Mouse (Mus musculus) c-Kit-positive CD71-negative TER-119-negative erythroid progenitor cells, embryonic 14.5 days (primary cell): ENCODE measurements at regions not wholly inside any gene's neighbourhood (a gene's known extent, or its start where the extent isn't known, plus 50 kb on each side); places are given as distances from the start of the nearest gene placed in this dataset.

Source experiments
- DNase-seq: peaks from one replicate; pipeline ENCODE4 v3.0.0-alpha.2; 2013; ENCODE audit warnings: low read depth

- no peak for DNase-seq
Observed at GRCm38 (mm10) chr13:37149066-37149781, 99.2 kb upstream of the F13a1 start.

- DNase-seq: no peak
Observed at GRCm38 (mm10) chr13:37148627-37149026, 98.6 kb upstream of the F13a1 start.

- DNase-seq: no peak
Observed at GRCm38 (mm10) chr13:37147790-37148189, 97.7 kb upstream of the F13a1 start.

GRCm38 (mm10) chr13:37142812-37143211, 92.8 kb upstream of the F13a1 start:
- no peak for DNase-seq

GRCm38 (mm10) chr13:37135115-37135514, 85.1 kb upstream of the F13a1 start:
- no peak for DNase-seq

- DNase-seq: no peak
Observed at GRCm38 (mm10) chr13:37134518-37134917, 84.5 kb upstream of the F13a1 start.

DNA sequence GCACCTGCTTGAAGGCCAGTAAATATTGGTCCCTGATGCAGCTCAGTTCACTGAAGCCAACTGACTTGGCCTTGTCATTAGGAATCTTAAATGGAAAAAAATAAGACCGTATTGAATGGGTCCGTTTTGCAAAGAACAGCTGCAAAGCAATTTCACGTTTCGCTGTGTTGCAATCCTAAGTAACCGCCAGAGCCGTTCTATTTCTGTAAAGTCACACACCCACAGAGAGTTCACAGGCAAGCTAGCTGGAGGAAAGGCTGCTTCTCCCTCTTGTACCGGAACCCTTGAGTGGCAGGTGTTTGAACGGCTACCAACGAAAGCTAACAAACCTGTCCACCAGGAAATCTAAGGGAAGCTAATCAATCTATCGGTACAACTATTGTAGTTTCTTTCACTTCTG, 80.6 kb upstream of the F13a1 start:
- DNase-seq: peak; percentile 35

DNA sequence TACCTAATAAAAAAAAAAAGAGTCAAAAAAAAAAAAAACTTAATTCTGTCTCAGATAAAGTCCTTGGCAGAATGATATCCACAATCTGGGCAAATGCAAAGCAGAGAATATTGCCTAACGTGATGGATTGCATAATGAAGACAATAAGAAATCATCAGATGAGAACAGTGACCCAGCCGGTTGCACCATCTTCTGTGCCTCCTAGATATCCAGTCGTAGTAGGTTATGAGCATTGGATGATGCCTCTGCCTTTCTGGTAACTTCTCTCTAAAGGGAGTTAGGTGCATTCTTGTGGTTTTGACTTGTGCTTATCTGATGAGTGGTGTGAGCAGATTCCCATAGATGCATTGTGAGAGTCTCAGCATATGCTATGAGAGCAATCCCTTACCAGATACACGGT, 71.6 kb upstream of the F13a1 start:
- peak; percentile 16 for DNase-seq

GRCm38 (mm10) chr13:37120219-37120618, 70.2 kb upstream of the F13a1 start:
- no peak for DNase-seq

- DNase-seq: no peak
Observed at GRCm38 (mm10) chr13:37114324-37114723, 64.3 kb upstream of the F13a1 start.

DNA sequence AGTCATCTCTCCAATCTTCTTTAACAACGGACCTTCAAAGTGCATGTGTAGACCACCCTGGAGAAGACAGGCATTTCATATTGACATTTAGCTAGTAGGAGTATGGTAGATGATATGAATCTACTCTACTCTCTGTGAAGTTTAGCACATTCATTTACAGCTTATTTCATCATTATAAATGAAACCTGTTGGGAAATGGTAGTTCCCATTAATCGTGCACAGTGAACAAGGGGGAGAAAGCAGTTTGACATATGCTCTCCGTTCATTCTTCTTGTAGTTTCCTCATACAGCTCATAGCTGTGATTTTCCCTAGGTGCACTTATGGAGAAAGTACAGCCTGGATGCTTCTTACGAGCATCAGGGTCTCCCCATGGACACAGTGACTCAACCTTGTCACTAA, 61.7 kb upstream of the F13a1 start:
- no peak for DNase-seq

DNA sequence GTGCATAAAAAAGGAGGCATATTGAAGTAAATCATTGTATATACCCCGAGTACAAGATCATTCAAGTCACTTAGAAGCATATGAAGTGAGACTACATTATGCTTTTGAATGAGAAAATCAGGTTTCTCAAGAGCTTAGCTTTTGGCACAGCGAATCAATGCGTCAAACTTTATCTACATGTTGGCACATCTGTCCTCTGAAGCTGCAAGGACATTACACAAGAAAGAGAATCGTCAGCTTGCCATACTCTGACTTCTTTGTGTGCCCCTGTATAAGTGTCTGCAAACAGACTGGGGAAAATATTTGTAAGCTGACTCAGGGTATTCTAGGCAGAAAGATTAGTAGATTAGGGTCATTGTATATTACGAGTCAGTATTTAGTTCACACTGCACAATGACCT, 57.7 kb upstream of the F13a1 start:
- DNase-seq: no peak

DNA sequence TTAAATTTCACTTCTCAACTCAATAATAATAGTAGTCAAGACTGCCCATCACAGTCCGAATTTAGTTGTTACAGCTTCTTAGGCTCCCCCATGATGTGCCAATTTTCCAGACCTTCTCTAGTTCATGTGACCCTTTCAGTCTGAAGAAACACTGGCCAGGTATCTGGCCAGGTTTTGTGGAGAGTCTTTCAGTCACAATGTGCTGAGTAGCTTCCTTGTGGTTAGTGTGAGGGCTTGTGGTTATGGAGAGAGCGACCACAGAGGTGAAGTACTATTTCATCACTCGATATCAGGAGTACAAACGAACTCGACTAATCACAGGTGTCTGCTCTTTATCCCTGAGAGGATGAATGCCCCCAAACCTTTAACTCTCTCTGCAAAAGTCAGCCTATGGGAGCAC, 56.0 kb upstream of the F13a1 start:
- DNase-seq: no peak

DNA sequence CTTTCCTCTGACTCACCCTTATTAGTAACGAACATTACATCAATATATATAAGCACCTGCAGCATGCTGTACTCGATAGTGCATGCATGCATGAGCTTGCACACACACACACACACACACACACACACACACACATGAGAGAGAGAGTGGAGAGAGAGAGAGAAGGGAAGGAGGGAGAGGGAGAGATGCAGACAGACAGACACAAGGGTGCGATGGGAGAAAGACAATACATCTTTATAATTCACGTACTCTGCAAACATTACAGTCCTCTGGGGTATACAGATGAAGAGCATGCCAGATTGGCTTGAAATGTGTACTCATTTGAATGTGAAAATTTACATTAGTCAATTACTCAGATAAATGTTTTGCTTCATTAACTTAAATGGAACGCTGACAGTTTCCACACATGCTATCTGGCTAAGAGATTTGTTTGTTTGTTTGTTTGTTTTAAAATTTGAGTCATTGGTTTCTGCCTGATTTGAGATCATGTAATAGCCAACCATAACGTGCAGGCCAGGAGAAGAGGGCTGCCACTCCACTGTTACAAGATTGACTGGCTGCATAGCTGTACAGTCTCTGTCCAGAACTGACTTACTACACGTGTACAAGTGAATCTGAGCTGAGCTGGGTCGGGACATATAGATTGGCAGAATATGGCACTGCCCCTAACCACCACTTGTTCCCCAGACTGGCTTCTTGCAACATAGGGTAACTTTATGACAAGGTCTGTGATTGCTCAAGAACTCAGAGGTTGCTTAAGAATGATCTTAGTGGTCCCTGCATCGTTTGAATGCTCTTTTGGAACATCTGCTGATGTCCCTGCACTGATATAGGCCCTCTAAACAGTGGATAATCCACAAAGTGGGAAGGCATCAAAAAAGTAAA, 54.6 kb upstream of the F13a1 start:
- DNase-seq: peak; percentile 36

- no peak for DNase-seq
Observed at GRCm38 (mm10) chr13:37103741-37104296, 53.8 kb upstream of the F13a1 start.

GRCm38 (mm10) chr13:37101755-37102154, 51.7 kb upstream of the F13a1 start:
- no peak for DNase-seq
